Mouse (Mus musculus) neural tube, embryonic 11.5 days (tissue): ENCODE measurements around the gene Slc4a5. TPM values are rescaled to one million over a fixed set of nuclear protein-coding genes. Genes with fewer than 3 reads are reported as not detected.
A peak's percentile ranks its signal among the peaks of the same experiment; 100 is the strongest.
"Not testable (repeated sequence)": the region's sequence is repeated elsewhere in the genome, so short reads cannot be mapped to it uniquely, and the experiment has no call there.

ENCODE experiments used
- ATAC-seq: fragments of 200-750 bp; cut with Nextera tagmentation; 2 replicates; pipeline ENCODE4 v1.8.0; 2017; ENCODE audit warnings: moderate number of reproducible peaks, mild to moderate bottlenecking, moderate TSS enrichment, moderate library complexity; ENCODE audit not compliant: insufficient read depth, low FRiP score, low TSS enrichment
- DNase-seq: peaks from one replicate; pipeline ENCODE4 v3.0.0-alpha.2; 2015; ENCODE audit warnings: low spot score
- H3K27ac ChIP-seq: fragments of 300-500 bp; sonication (generic); 2 replicates; pipeline ENCODE4 v1.5.1; 2014; ENCODE audit warnings: low read depth, mild to moderate bottlenecking, low read length
- H3K27me3 ChIP-seq: fragments of 300-500 bp; sonication (generic); 2 replicates; pipeline ENCODE4 v1.6.1; 2014; ENCODE audit warnings: mild to moderate bottlenecking, low read length, mixed read lengths; ENCODE audit not compliant: control insufficient read depth, insufficient read depth
- H3K36me3 ChIP-seq: fragments of 300-500 bp; sonication (generic); 2 replicates; pipeline ENCODE4 v1.6.1; 2014; ENCODE audit warnings: mild to moderate bottlenecking, low read length, moderate library complexity, mixed read lengths; ENCODE audit not compliant: control insufficient read depth, insufficient read depth
- H3K4me1 ChIP-seq: fragments of 300-500 bp; sonication (generic); 2 replicates; pipeline ENCODE4 v1.6.1; 2014; ENCODE audit warnings: low read length, mixed read lengths; ENCODE audit not compliant: control insufficient read depth, insufficient read depth
- H3K4me2 ChIP-seq: fragments of 300-500 bp; sonication (generic); 2 replicates; pipeline ENCODE4 v1.6.1; 2014; ENCODE audit warnings: low read depth, mild to moderate bottlenecking, moderate library complexity
- H3K4me3 ChIP-seq: fragments of 300-500 bp; sonication (generic); 2 replicates; pipeline ENCODE4 v1.5.1; 2014; ENCODE audit warnings: low read depth, low read length
- H3K9ac ChIP-seq: fragments of 300-500 bp; sonication (generic); 2 replicates; pipeline ENCODE4 v1.6.1; 2014; ENCODE audit warnings: mild to moderate bottlenecking, low read length
- H3K9me3 ChIP-seq: fragments of 300-500 bp; sonication (generic); 2 replicates; pipeline ENCODE4 v1.6.1; 2016; ENCODE audit warnings: low read length; ENCODE audit not compliant: control insufficient read depth
- WGBS: fragments of 180-500 bp; shearing (Covaris S2); extraction: QIAGEN DNeasy Blood & Tissue Kit; methylation state at CpG from one replicate; pipeline ENCODE4 v1.1.7; 2014; 5-methylcytosine and 5-hydroxymethylcytosine counted together
- polyA plus RNA-seq: library from polyadenylated mRNA; unstranded; fragments of >200 nt; fragmentation: Nextera tagmentation; extraction: Ambion mirVana; gene quantifications from 2 replicates; pipeline ENCODE4 v1.2.1, GENCODE M21; 2014

Gene Slc4a5
- polyA plus RNA-seq, 1 experiment from 2014 or later: 0.28 TPM

- no peak for ATAC-seq
- H3K9ac ChIP-seq: no peak overlapping the region
- H3K27me3 ChIP-seq: no peaks in the 10 kb centered on the region
- H3K27ac ChIP-seq: no peak overlapping the region
- H3K36me3 ChIP-seq: no peaks in the 10 kb centered on the region
- 0 out of 2 replicates have a peak, but pooled peaks cover 7% of the 10 kb centered on the region for H3K4me1 ChIP-seq
- 73% methylated on average over 8 of the region's 8 CpGs for WGBS
- H3K9me3 ChIP-seq: no peaks in the 10 kb centered on the region
- H3K4me2 ChIP-seq: no peak overlapping the region
- no peak for DNase-seq
- H3K4me3 ChIP-seq: no peak overlapping the region
Observed at GRCm38 (mm10) chr6:83323652-83324419, 104.2 kb downstream of the Slc4a5 start.

GRCm38 (mm10) chr6:83325525-83326393 is 106.1 kb downstream of the Slc4a5 start, which contains the start of the genes Mthfd2 and Mob1a:
Mthfd2 (minus strand) TSS chr6:83325908.
Mob1a (plus strand) TSS chr6:83326016.
- Histone ChIP-seq H3K4me3 (peak within 1 kb of the TSS; percentile 88), H3K36me3 (peaks cover 5% of the 10 kb centered on the region), H3K4me1 (0 out of 2 replicates have a peak, but pooled peaks cover 7% of the 10 kb centered on the region), H3K4me2 (peak within 1 kb of the TSS; percentile 82), H3K9me3 (no peaks in the 10 kb centered on the region), H3K9ac (peak within 1 kb of the TSS; percentile 96), H3K27me3 (no peaks in the 10 kb centered on the region), H3K27ac (peak within 1 kb of the TSS; percentile 83)
- ATAC-seq: peak; percentile 98
- WGBS: 1% methylated on average over 55 of the region's 65 CpGs
- DNase-seq: peak; percentile 93

GRCm38 (mm10) chr6:83326394-83326736 is 106.7 kb downstream of the Slc4a5 start:
- Histone ChIP-seq H3K27ac (peak overlapping the region; percentile 83), H3K4me3 (peak overlapping the region; percentile 88), H3K9ac (peak overlapping the region; percentile 96), H3K4me1 (0 out of 2 replicates have a peak, but pooled peaks cover 7% of the 10 kb centered on the region), H3K27me3 (no peaks in the 10 kb centered on the region), H3K9me3 (no peaks in the 10 kb centered on the region), H3K36me3 (peaks cover 8% of the 10 kb centered on the region), H3K4me2 (peak overlapping the region; percentile 82)
- 10% methylated on average over 6 of the region's 6 CpGs for WGBS
- DNase-seq: no peak
- 0 out of 2 replicates have a peak, but pooled peaks have one; percentile 46 for ATAC-seq

GRCm38 (mm10) chr6:83326761-83327160 is 107.1 kb downstream of the Slc4a5 start:
- Histone ChIP-seq H3K27me3 (no peaks in the 10 kb centered on the region), H3K9ac (no peak overlapping the region; the same call in 1 of the 2 replicates), H3K9me3 (no peaks in the 10 kb centered on the region), H3K36me3 (peaks cover 8% of the 10 kb centered on the region), H3K4me2 (peak overlapping the region; percentile 82), H3K4me3 (peak overlapping the region; percentile 88), H3K27ac (no peak overlapping the region), H3K4me1 (0 out of 2 replicates have a peak, but pooled peaks cover 7% of the 10 kb centered on the region)
- ATAC-seq (no peak), DNase-seq (no peak)
- 73% methylated on average over 6 of the region's 6 CpGs for WGBS

GRCm38 (mm10) chr6:83327591-83328190 is 108.1 kb downstream of the Slc4a5 start:
- Histone ChIP-seq H3K4me1 (0 out of 2 replicates have a peak, but pooled peaks cover 7% of the 10 kb centered on the region), H3K27me3 (no peaks in the 10 kb centered on the region), H3K4me3 (no peak overlapping the region), H3K4me2 (no peak overlapping the region; the same call in 1 of the 2 replicates), H3K27ac (no peak overlapping the region), H3K9me3 (no peaks in the 10 kb centered on the region), H3K9ac (no peak overlapping the region), H3K36me3 (peaks cover 10% of the 10 kb centered on the region)
- no peak for DNase-seq
- ATAC-seq: no peak
- 88% methylated on average over 3 of the region's 3 CpGs for WGBS

- Histone ChIP-seq H3K27ac (no peak overlapping the region), H3K9me3 (no peaks in the 10 kb centered on the region), H3K9ac (no peak overlapping the region), H3K4me3 (no peak overlapping the region), H3K4me2 (no peak overlapping the region), H3K36me3 (no peaks in the 10 kb centered on the region; the same call in 1 of the 2 replicates), H3K4me1 (no peaks in the 10 kb centered on the region), H3K27me3 (no peaks in the 10 kb centered on the region)
- ATAC-seq (no peak), DNase-seq (no peak)
- WGBS: 90% methylated on average over 3 of the region's 3 CpGs
Observed at GRCm38 (mm10) chr6:83341387-83341786, 121.8 kb downstream of the Slc4a5 start.

GRCm38 (mm10) chr6:83342957-83343356 is 123.3 kb downstream of the Slc4a5 start:
- WGBS: 98% methylated on average over 2 of the region's 2 CpGs
- no peak overlapping the region for H3K4me3 ChIP-seq
- no peaks in the 10 kb centered on the region; the same call in 1 of the 2 replicates for H3K36me3 ChIP-seq

GRCm38 (mm10) chr6:83345285-83345684 is 125.7 kb downstream of the Slc4a5 start:
- H3K9me3 ChIP-seq, H3K4me1 ChIP-seq, DNase-seq, H3K4me2 ChIP-seq, H3K36me3 ChIP-seq, ATAC-seq, H3K27me3 ChIP-seq, H3K4me3 ChIP-seq, H3K9ac ChIP-seq, H3K27ac ChIP-seq: not testable (repeated sequence)
- 91% methylated on average over 8 of the region's 8 CpGs for WGBS

More at GRCm38 (mm10) chr6:83342957-83343356, 123.3 kb downstream of the Slc4a5 start:
- Histone ChIP-seq H3K4me1 (no peaks in the 10 kb centered on the region), H3K9me3 (no peaks in the 10 kb centered on the region), H3K27me3 (no peaks in the 10 kb centered on the region), H3K4me2 (no peak overlapping the region), H3K9ac (no peak overlapping the region), H3K27ac (no peak overlapping the region)
- ATAC-seq (no peak), DNase-seq (no peak)
